19 mouse cellular contexts compared by ENCODE assay signal in genomic region chr11:61206136-61206535, GRCm38 (mm10). TPM values are rescaled to one million over a fixed set of nuclear protein-coding genes. Genes with fewer than 3 reads are reported as not detected.
DNase-seq lines count a peak whose midpoint lies in the region; ATAC-seq and TF ChIP-seq lines count a peak whose summit lies in the region.
"Had no signal": no experiment of that assay in that cellular context is flagged by ENCODE, and none has a peak within 500 bp of the region (broad histone marks: within the 10 kb centered on the region; RNA-seq: fewer than 3 reads in every experiment).

No protein-coding gene starts in this region.

- no peak for TF ChIP-seq CTCF in CH12.LX (conservative IDR thresholded peaks at IDR 0.05 in 1 of 2, IDR thresholded peaks at IDR 0.05 in 1 of 2; ENCODE audit: low read depth in 2 of 2, low read length in 2 of 2)

- no peak overlapping the region for H3K27ac ChIP-seq in CH12.LX (ENCODE audit: insufficient read depth, low read depth)
- H3K27ac ChIP-seq in heart, embryonic 12.5 days (ENCODE audit: poor library complexity, severe bottlenecking), result no peak overlapping the region
- H3K27ac ChIP-seq: embryonic facial prominence, embryonic 10.5 days; forebrain, embryonic 13.5 days; gastrocnemius, adult 2 months; hindbrain, embryonic 12.5 days had no signal

- no peak overlapping the region for H3K9ac ChIP-seq in CH12.LX (ENCODE audit: insufficient read depth, low read depth)
- no peak overlapping the region for H3K9ac ChIP-seq in heart, embryonic 12.5 days
- H3K9ac ChIP-seq: forebrain, embryonic 13.5 days; hindbrain, embryonic 12.5 days had no signal

- no peaks in the 10 kb centered on the region for H3K79me2 ChIP-seq in CH12.LX (replicated peaks; ENCODE audit: control insufficient read depth, extremely low read depth, insufficient read depth, poor library complexity, severe bottlenecking)

- WGBS in heart, embryonic 12.5 days, result 84% methylated on average over 3 of the region's 3 CpGs

- ATAC-seq in heart, embryonic 12.5 days (ENCODE audit: insufficient number of reproducible peaks, low FRiP score), result no peak
- ATAC-seq: forebrain, embryonic 13.5 days; hindbrain, embryonic 16.5 days; inflammation-experienced regulatory T-cells, adult 6 months had no signal

- no peaks in the 10 kb centered on the region for H3K36me3 ChIP-seq in CH12.LX (replicated peaks in 1 of 2; ENCODE audit: control insufficient read depth in 1 of 2, insufficient read depth in 1 of 2, low read length in 1 of 2)
- no peaks in the 10 kb centered on the region for H3K36me3 ChIP-seq in heart, embryonic 12.5 days
- H3K36me3 ChIP-seq: embryonic facial prominence, embryonic 10.5 days; hindbrain, embryonic 12.5 days had no signal

- H3K9me3 ChIP-seq in CH12.LX (replicated peaks; ENCODE audit: low read length), result no peaks in the 10 kb centered on the region
- no peaks in the 10 kb centered on the region for H3K9me3 ChIP-seq in heart, embryonic 12.5 days (replicated peaks)
- H3K9me3 ChIP-seq: embryonic facial prominence, embryonic 10.5 days; forebrain, embryonic 13.5 days; hindbrain, embryonic 12.5 days had no signal

- H3K4me3 ChIP-seq in CH12.LX (replicated peaks in 1 of 3; ENCODE audit: low read depth in 2 of 3, low read length in 2 of 3, poor library complexity in 1 of 3), result no peak overlapping the region
- H3K4me3 ChIP-seq in heart, embryonic 12.5 days, result no peak overlapping the region
- H3K4me3 ChIP-seq: embryonic facial prominence, embryonic 10.5 days; forebrain, embryonic 13.5 days; gastrocnemius, adult 2 months; hindbrain, embryonic 12.5 days had no signal

- H3K4me2 ChIP-seq in CH12.LX (ENCODE audit: insufficient read depth, low read depth, poor library complexity, severe bottlenecking), result no peak overlapping the region
- no peak overlapping the region for H3K4me2 ChIP-seq in heart, embryonic 12.5 days
- H3K4me2 ChIP-seq: forebrain, embryonic 13.5 days; hindbrain, embryonic 12.5 days had no signal

- H3K4me1 ChIP-seq in CH12.LX (ENCODE audit: control insufficient read depth in 1 of 2, insufficient read depth in 2 of 2), result peaks cover 10 to 15% of the 10 kb centered on the region in 2 experiments; a peak in 3 of 4 replicates
- H3K4me1 ChIP-seq in heart, embryonic 12.5 days (replicated peaks), result peaks cover 14% of the 10 kb centered on the region
- H3K4me1 ChIP-seq: hindbrain, embryonic 12.5 days had no signal

- H3K27me3 ChIP-seq in CH12.LX (replicated peaks), result peaks cover 8% of the 10 kb centered on the region
- peaks cover 30% of the 10 kb centered on the region for H3K27me3 ChIP-seq in heart, embryonic 12.5 days (replicated peaks)
- H3K27me3 ChIP-seq: forebrain, embryonic 13.5 days; hindbrain, embryonic 12.5 days had no signal

- TF ChIP-seq RAD21 in CH12.LX (IDR thresholded peaks at IDR 0.05; ENCODE audit: low read depth, low read length), result no peak

- in situ Hi-C loops in CH12.LX (cut with MboI; ENCODE audit: low pct_ligation_motif_present, low pct_unique_long_range_greater_than_20kb, low sequenced_read_pairs), result no loop called here

- dilution Hi-C loops in CH12.LX (cut with MboI; ENCODE audit: extremely low pct_ligation_motif_present, extremely low pct_unique_long_range_greater_than_20kb, low sequenced_read_pairs), result no loop called here

- no peak for TF ChIP-seq EP300 in CH12.LX (IDR thresholded peaks at IDR 0.05; ENCODE audit: low read length)

- TF ChIP-seq POLR2A in CH12.LX (IDR thresholded peaks at IDR 0.05; ENCODE audit: low read depth, low read length), result no peak

- DNase-seq in adrenal gland, postnatal 10 days, result peak; percentile 30
- DNase-seq in adrenal gland, postnatal 4 days (ENCODE audit: low spot score in 2 of 2), result no peak
- DNase-seq in CH12.LX (ENCODE audit: extremely low read depth), result no peak
- peak; percentile 18 to 21 for DNase-seq in kidney, adult 8-10 months
- DNase-seq in kidney, postnatal 14 days, result peak; percentile 57
- no peak for DNase-seq in right cerebral cortex, postnatal 25 days
- DNase-seq: cerebellum, adult 18-20 months; cerebellum, adult 9-11 months; gastrocnemius, adult 2 months; gastrocnemius, postnatal 25 days; heart, postnatal 10 days; heart, postnatal 4 days had no signal

TF ChIP-seq in CH12.LX, 34 proteins besides CTCF, POLR2A, EP300 and RAD21:
- TF ChIP-seq IRF4 (IDR thresholded peaks at IDR 0.05; ENCODE audit: low read depth, low read length) (no peak), TCF12 (IDR thresholded peaks at IDR 0.05; ENCODE audit: low read depth, low read length) (no peak), NRF1 (IDR thresholded peaks at IDR 0.05; ENCODE audit: low read depth, low read length) (no peak), BHLHE40 (IDR thresholded peaks at IDR 0.05; ENCODE audit: low read depth, low read length) (peak; percentile 23; the same call in 1 of the 2 replicates), RCOR1 (conservative IDR thresholded peaks at IDR 0.05; ENCODE audit: low read depth, low read length) (no peak), ZMIZ1 (IDR thresholded peaks at IDR 0.05; ENCODE audit: low read depth, low read length) (no peak), ETS1 (conservative IDR thresholded peaks at IDR 0.05; ENCODE audit: low read depth, low read length) (no peak), ELF1 (IDR thresholded peaks at IDR 0.05; ENCODE audit: low read depth, low read length) (no peak), USF2 (conservative IDR thresholded peaks at IDR 0.05; ENCODE audit: low read depth, low read length) (no peak)

RNA-seq across cellular contexts. Expression of gene Aldh3a1, which starts 1.2 kb away (rescaled TPM):
- total RNA-seq in adrenal gland, postnatal 10 days (2021), result under 1 TPM in 1 of 2 experiments, not detected in 1; 0.15 TPM
- not detected for total RNA-seq in adrenal gland, postnatal 4 days (2021)
- total RNA-seq in CH12.LX (2012; rRNA removed) (0.25 and 0.29 TPM in 2 replicates), CH12.LX (2014; rRNA removed) (0.12 TPM in 1 of 2 replicates, not detected in the other)
- 0.13 TPM in 1 of 2 replicates, not detected in the other for polyA plus RNA-seq in CH12.LX (2012; ENCODE audit: insufficient read length, low read depth)
- polyA plus RNA-seq in heart, embryonic 12.5 days (2016; fragmentation: Nextera tagmentation; extraction: Ambion mirVana), result 0.18 TPM in 1 of 2 replicates, not detected in the other
- total RNA-seq: granulocyte monocyte progenitor cell, adult 5-6 weeks had no signal
- polyA plus RNA-seq: embryonic facial prominence, embryonic 10.5 days; forebrain, embryonic 13.5 days; hindbrain, embryonic 12.5 days; inflammation-experienced regulatory T-cells, adult 6 months had no signal

RNA-seq across cellular contexts. Expression of gene Usp22, which starts 31.3 kb away (rescaled TPM):
- 10 to 100 TPM; 60.6 to 70.6 TPM for total RNA-seq in adrenal gland, postnatal 10 days (2021)
- 100 to 1,000 TPM; 107 to 109 TPM for total RNA-seq in adrenal gland, postnatal 4 days (2021)
- 56.7 and 65.3 TPM in 2 replicates for total RNA-seq in CH12.LX (2012; rRNA removed)
- 51.9 and 54.7 TPM in 2 replicates for total RNA-seq in CH12.LX (2014; rRNA removed)
- polyA plus RNA-seq in CH12.LX (2012; ENCODE audit: insufficient read length, low read depth), result 38.9 and 48.1 TPM in 2 replicates
- polyA plus RNA-seq in heart, embryonic 12.5 days (2016; fragmentation: Nextera tagmentation; extraction: Ambion mirVana), result 106 and 112 TPM in 2 replicates

Comparison
In these comparisons a context has a peak if more than half of its experiments do, and no peak if none do; other contexts are left out.
1. DNase-seq: peak in adrenal gland, postnatal 10 days (single experiment), kidney, adult 8-10 months (2 of 2) and kidney, postnatal 14 days (single experiment); none in adrenal gland, postnatal 4 days (0 of 2), CH12.LX (single experiment) and right cerebral cortex, postnatal 25 days (single experiment).